ENCODE assay signal across 7 mouse cellular contexts in the genomic region with DNA sequence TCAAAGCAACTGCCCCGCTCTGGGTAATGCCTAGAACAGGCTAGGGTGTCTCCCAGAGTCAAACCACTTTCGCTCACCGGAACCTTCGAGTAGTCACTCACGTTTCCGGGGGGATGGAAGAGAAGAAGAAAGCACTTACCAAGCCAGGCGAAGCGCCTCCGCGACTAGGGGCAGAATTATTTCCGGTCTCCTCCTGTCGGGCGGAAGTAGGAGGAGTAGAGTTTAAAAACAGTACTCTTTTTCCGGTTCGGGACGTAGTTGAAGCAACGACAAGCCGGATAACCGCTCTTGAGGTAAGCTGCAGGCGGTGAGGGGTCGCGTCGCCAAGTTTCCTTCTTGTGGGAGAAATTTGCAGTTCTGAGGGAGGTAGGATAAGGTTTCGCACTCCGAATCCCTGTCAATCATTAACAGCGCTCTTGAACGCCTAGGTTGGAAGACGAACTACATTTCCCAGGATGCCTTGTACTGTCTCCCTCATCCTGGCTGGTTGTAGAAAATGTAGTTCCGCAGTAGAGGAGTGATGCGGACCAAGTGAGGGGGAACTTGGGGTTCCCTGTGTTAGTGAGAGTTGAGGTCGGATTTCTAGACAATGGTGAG. TPM values are rescaled to one million over a fixed set of nuclear protein-coding genes. Genes with fewer than 3 reads are reported as not detected.
A peak's percentile ranks its signal among the peaks of the same experiment; 100 is the strongest.
DNase-seq lines count a peak whose midpoint lies in the region; ATAC-seq lines count a peak whose summit lies in the region.

A gene (plus strand): TSS at position 191 of the 597 bp plus-strand sequence.
A gene (minus strand): TSS at position 439 of the 597 bp plus-strand sequence.

- peak within 1 kb of the TSS; percentile 55 for H3K4me3 ChIP-seq in embryonic facial prominence, embryonic 11.5 days (ENCODE audit: low read depth, low read length)
- H3K4me3 ChIP-seq in limb, embryonic 10.5 days, result peak within 1 kb of the TSS; percentile 70
- peak within 1 kb of the TSS; percentile 70 for H3K4me3 ChIP-seq in midbrain, embryonic 13.5 days (replicated peaks)

- DNase-seq in adrenal gland, postnatal 14 days, result peak; percentile 96
- DNase-seq in embryonic facial prominence, embryonic 11.5 days (ENCODE audit: low spot score), result peak; percentile 99
- peak; percentile 96 for DNase-seq in kidney, adult 11 months
- peak; percentile 95 for DNase-seq in limb, embryonic 10.5 days (ENCODE audit: low spot score)
- peak; percentile 90 for DNase-seq in spleen, adult 12 weeks (ENCODE audit: low spot score)

- H3K9ac ChIP-seq in embryonic facial prominence, embryonic 11.5 days (replicated peaks; ENCODE audit: low read length), result peak within 1 kb of the TSS; percentile 60
- H3K9ac ChIP-seq in midbrain, embryonic 13.5 days (replicated peaks), result peak within 1 kb of the TSS; percentile 73

- H3K36me3 ChIP-seq in embryonic facial prominence, embryonic 11.5 days (replicated peaks; ENCODE audit: control insufficient read depth, insufficient read depth, low read depth, low read length), result no peaks in the 10 kb centered on the region
- 0 out of 2 replicates have a peak, but pooled peaks cover 5% of the 10 kb centered on the region for H3K36me3 ChIP-seq in limb, embryonic 10.5 days
- H3K36me3 ChIP-seq in midbrain, embryonic 13.5 days, result no peaks in the 10 kb centered on the region

- peak within 1 kb of the TSS; percentile 82 for H3K27ac ChIP-seq in embryonic facial prominence, embryonic 11.5 days (replicated peaks; ENCODE audit: low read depth, low read length)
- H3K27ac ChIP-seq in limb, embryonic 10.5 days, result peak within 1 kb of the TSS; percentile 89
- H3K27ac ChIP-seq in midbrain, embryonic 13.5 days, result peak within 1 kb of the TSS; percentile 89

- ATAC-seq in embryonic facial prominence, embryonic 11.5 days (replicated peaks; ENCODE audit: insufficient number of reproducible peaks, low FRiP score, low TSS enrichment, low read depth), result peak; percentile 79
- ATAC-seq in granulocyte monocyte progenitor cell, adult 5-6 weeks (replicated peaks; ENCODE audit: poor library complexity, severe bottlenecking), result peak; percentile 95
- ATAC-seq in midbrain, embryonic 13.5 days, result peak; percentile 90

- WGBS in embryonic facial prominence, embryonic 11.5 days, result under 1% methylated on average over 31 of the region's 31 CpGs
- WGBS in limb, embryonic 10.5 days, result 0% methylated on average over 31 of the region's 31 CpGs
- under 1% methylated on average over 31 of the region's 31 CpGs for WGBS in midbrain, embryonic 13.5 days

- H3K27me3 ChIP-seq in embryonic facial prominence, embryonic 11.5 days (ENCODE audit: control insufficient read depth, insufficient read depth, low read length), result no peaks in the 10 kb centered on the region
- no peaks in the 10 kb centered on the region for H3K27me3 ChIP-seq in limb, embryonic 10.5 days (ENCODE audit: low read depth, poor library complexity, severe bottlenecking)
- H3K27me3 ChIP-seq in midbrain, embryonic 13.5 days, result no peaks in the 10 kb centered on the region

- H3K4me2 ChIP-seq in embryonic facial prominence, embryonic 11.5 days (ENCODE audit: low read depth, low read length), result peak within 1 kb of the TSS; percentile 54
- peak within 1 kb of the TSS; percentile 62 for H3K4me2 ChIP-seq in midbrain, embryonic 13.5 days (replicated peaks)

- no peaks in the 10 kb centered on the region; the same call in 1 of the 2 replicates for H3K4me1 ChIP-seq in embryonic facial prominence, embryonic 11.5 days (ENCODE audit: control insufficient read depth, insufficient read depth, low read length)
- H3K4me1 ChIP-seq in limb, embryonic 10.5 days, result peaks cover 47% of the 10 kb centered on the region
- H3K4me1 ChIP-seq in midbrain, embryonic 13.5 days (replicated peaks), result peaks cover 45% of the 10 kb centered on the region

- H3K9me3 ChIP-seq in embryonic facial prominence, embryonic 11.5 days (replicated peaks; ENCODE audit: control insufficient read depth, low read length), result no peaks in the 10 kb centered on the region
- no peaks in the 10 kb centered on the region for H3K9me3 ChIP-seq in limb, embryonic 10.5 days (replicated peaks)
- H3K9me3 ChIP-seq in midbrain, embryonic 13.5 days, result no peaks in the 10 kb centered on the region

RNA-seq across cellular contexts. Expression of the first gene that starts in this region (rescaled TPM):
- 41.6 and 47.5 TPM in 2 replicates for total RNA-seq in adrenal gland, postnatal 14 days (2021)
- 59.2 and 63.8 TPM in 2 replicates for polyA plus RNA-seq in embryonic facial prominence, embryonic 11.5 days (2014; fragmentation: Nextera tagmentation; extraction: Ambion mirVana)
- total RNA-seq in granulocyte monocyte progenitor cell, adult 5-6 weeks (2014; fragmentation: Nextera tagmentation), result 42.2 and 57.2 TPM in 2 replicates
- 49.4 and 63.1 TPM in 2 replicates for total RNA-seq in granulocyte monocyte progenitor cell, adult 5-6 weeks (2017)
- 80.4 and 81.2 TPM in 2 replicates for polyA plus RNA-seq in limb, embryonic 10.5 days (2016; fragmentation: Nextera tagmentation; extraction: Ambion mirVana)
- polyA plus RNA-seq in midbrain, embryonic 13.5 days (2015; fragmentation: Nextera tagmentation; extraction: Ambion mirVana), result 56.5 and 61.8 TPM in 2 replicates

RNA-seq across cellular contexts. Expression of the second gene that starts in this region (rescaled TPM):
- 16.0 and 16.3 TPM in 2 replicates for total RNA-seq in adrenal gland, postnatal 14 days (2021)
- polyA plus RNA-seq in embryonic facial prominence, embryonic 11.5 days (2014; fragmentation: Nextera tagmentation; extraction: Ambion mirVana), result 17.9 and 20.3 TPM in 2 replicates
- total RNA-seq in granulocyte monocyte progenitor cell, adult 5-6 weeks (2014; fragmentation: Nextera tagmentation), result 6.8 and 9.4 TPM in 2 replicates
- total RNA-seq in granulocyte monocyte progenitor cell, adult 5-6 weeks (2017), result 4.8 and 5.3 TPM in 2 replicates
- polyA plus RNA-seq in limb, embryonic 10.5 days (2016; fragmentation: Nextera tagmentation; extraction: Ambion mirVana), result 16.8 and 24.8 TPM in 2 replicates
- polyA plus RNA-seq in midbrain, embryonic 13.5 days (2015; fragmentation: Nextera tagmentation; extraction: Ambion mirVana), result 13.2 and 14.5 TPM in 2 replicates

Comparison
In these comparisons a context has a peak if more than half of its experiments do, and no peak if none do; other contexts are left out.
1. Peak in every context shown above with its lines: DNase-seq, ATAC-seq, H3K4me3 ChIP-seq and H3K27ac ChIP-seq.